Mouse (Mus musculus): ENCODE measurements around the gene Romo1.

DNA sequence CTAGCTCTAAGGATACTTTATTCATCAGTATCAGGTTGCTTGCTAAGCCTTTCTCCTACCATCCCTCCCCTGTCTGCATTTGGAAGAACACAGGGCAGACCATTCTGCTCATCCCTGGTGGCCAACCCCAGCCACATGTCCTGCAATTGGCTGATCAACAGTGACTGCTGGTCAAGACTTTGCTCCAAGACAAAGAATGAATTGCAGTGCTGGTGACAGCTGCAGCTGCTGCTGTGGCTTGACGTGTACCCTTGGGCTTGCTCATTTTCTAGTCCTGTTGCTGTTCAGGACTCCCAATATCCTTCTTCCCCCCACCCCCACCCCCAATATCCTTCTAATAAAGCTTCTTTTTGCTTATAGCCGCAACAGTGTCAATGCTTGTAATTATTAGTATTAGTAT lies 48.2 kb downstream of the Romo1 start:
- TF ChIP-seq CTCF (IDR thresholded peaks at IDR 0.05; ENCODE audit: insufficient read depth, low read depth, low read length) (no peak), POLR2A (IDR thresholded peaks at IDR 0.05; ENCODE audit: insufficient read depth, low read depth, low read length) (no peak)

Measured in olfactory bulb, adult 2 months (tissue).